Mouse (Mus musculus) CD4-positive, CD25-positive, alpha-beta regulatory T cell, adult 2 months (primary cell): ENCODE data around the gene Ly6g6e.
A peak's percentile ranks its signal among the peaks of the same experiment; 100 is the strongest.

Experiments
- DNase-seq: peaks from one replicate; pipeline ENCODE4 v3.0.0-alpha.2; 2012; ENCODE audit warnings: low read depth, low spot score

Ly6g6e gene

DNA sequence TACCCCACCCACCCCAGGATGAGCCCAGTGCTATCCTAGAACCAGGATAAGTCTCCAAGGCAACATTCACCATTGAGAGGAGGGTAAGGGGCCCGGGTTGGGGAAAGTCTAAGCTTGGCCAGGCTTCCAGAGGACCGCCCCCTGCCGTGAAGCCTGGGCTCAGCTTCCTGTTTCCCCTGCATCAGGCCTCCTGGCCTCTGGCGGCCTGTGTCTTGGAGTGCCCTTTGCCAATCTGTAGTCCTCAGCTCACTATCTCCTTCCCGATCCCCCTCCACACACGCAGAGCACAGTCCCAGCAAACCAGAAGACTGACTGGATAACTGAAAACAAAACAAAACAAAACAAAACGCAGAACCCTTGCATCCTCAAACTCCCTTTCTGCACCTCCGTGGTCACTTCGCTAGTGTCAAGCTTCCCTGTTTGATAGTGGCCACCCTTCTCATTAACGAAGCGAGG is 27.1 kb upstream of the Ly6g6e start, which contains the start of gene Clic1:
Gene Clic1, plus strand, starts transcription at position 406 of the 456 bp plus-strand sequence.
- DNase-seq: peak; percentile 61

DNA sequence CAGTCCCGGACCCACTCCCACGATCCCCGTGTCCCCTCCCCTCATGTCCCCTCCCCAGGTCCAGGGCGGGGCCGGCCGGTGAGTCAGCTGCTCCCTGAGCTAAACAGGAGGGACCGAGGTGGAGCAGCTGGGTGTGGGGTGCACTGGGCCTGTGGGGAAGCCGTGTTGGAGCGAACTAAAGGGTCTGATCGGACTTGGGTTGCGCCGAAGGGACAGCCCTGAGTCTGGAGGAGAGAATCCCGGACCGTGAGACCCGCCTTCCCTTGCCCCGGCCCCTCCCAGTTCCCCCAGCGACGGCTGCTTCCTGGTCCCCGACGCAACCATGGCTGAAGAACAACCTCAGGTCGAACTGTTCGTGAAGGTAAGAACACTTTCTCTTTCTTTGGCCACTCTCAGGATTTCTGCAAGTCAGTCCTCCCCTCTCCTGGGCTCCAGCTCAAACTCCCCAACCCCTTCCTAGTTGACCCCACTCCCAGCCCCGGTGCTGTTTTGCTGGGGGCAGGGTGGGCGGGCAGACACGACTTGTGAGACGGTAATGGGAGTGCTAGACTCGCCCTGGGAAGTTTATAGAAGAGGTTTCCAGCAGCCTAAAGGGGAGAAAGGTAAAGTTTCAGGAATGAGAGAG is 26.5 kb upstream of the Ly6g6e start:
- DNase-seq: peak; percentile 74

DNA sequence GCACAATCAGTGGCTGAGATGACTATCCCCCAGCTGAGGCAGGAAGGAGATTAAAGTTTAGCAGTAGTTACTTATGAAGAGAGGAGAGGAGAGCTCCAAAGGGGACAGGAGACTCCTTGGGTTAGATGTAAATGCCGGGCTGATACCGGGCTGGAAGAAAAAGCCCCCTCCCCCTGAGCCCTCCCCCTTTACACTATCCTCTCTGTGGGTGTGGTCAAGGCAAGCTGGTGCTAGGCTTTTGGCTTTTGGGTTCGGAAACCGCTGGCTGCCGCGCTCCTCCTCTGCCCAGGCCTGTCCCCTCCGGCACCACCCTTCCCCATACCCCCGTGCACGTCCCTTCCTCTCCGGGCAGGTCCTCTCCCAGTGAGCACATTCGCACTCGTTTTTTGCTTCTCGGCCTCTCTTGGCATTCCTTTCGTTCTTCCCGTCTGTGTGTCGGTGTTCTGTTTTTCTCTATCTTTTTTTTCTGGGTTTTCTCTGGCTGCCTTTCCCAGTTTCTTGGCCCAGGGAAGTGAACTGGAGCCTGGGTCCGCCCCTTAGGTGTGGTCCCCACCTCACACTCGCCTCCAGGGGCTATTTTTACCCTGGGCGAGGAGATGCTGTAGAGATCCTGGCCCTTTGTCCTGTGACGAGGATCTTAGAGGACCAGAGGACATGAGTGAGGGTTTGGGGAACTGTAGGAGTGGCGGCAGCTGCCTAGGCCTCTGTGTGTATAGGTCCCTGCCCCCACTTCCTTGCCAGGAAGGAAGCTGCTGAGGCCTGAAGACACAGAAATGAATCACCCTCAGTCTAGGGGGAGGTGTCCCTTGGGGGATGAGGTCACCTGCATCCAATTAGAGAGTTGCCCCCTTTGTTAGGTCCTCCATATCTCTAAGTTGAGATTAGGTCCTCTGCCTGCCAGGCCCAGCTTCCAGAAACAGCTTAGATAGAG is 25.3 kb upstream of the Ly6g6e start:
- peak; percentile 85 for DNase-seq

DNA sequence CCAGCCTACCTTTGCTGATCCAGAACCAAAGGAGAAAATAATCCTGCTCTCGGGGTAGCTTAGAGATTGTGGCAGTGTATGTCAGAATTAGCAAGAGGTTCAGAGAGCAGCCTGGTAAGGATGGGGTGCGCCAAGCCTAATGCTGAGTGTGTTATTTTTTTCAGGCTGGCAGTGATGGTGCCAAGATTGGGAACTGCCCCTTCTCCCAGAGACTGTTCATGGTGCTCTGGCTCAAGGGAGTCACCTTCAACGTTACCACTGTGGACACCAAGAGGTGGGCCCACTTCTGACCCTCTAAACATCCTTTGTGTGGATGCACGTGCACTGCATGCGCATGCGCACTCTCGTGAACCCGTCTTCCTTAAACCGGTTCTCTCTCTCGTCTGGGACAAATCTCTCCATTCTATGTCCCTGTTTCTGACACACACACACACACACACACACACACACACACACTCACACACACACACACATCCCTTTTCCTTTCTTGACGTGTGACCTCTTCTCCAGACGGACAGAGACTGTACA is 24.4 kb upstream of the Ly6g6e start:
- no peak for DNase-seq

DNA sequence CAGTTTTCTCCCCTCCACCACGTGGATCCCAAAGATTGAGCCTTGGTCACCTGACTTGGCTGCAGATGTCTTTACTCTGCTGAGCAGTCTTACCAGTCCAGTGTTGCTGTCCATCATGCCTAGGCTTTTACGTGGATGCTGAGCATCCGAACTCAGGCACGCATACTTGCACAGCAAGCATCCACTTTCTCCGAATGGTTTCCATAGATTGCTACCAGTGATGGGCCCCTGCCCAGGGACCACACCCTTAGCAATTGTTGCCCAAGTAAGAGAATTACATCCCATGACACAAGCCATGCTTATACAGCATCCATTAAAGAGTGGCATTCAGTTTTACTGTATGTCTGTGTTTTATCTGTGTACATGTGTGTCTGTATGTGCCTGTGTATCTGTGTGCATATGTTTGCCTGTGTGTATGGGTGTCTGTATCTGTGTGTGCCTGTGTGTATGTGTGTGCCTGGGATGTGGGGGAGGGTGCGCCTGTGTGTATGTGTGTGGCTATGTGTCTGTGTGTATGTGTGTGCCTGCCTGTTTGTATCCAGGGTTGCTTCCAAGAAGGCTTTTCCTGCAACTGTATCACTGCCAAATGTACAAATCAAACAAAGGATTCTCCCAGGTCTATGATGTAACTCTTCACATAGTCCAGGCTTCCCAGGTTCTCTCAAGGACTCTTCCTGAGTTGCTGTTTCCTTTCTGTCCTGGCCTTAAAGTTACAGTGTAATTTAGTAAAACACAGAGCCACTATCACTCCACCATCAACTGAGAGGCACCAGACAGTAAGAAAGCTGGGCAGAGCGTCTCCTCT is 20.8 kb upstream of the Ly6g6e start:
- no peak for DNase-seq

DNA sequence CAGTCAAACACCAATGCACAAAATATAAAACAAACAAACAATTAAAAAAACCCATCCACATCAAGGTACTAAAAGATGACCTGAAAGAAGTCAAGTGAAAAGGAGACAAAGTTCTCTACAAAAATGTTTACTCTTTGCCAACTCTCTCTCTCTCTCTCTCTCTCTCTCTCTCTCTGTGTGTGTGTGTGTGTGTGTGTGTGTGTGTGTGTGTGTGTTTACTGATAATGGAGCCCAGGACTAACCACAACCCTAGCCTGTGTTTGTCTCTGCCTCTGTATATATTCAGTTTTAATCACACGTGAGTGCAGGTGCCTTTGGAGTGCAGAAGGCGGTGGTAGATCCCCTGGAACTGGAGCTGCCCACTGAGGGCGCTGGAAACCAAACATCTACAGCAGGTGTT is 19.6 kb upstream of the Ly6g6e start:
- DNase-seq: no peak

DNA sequence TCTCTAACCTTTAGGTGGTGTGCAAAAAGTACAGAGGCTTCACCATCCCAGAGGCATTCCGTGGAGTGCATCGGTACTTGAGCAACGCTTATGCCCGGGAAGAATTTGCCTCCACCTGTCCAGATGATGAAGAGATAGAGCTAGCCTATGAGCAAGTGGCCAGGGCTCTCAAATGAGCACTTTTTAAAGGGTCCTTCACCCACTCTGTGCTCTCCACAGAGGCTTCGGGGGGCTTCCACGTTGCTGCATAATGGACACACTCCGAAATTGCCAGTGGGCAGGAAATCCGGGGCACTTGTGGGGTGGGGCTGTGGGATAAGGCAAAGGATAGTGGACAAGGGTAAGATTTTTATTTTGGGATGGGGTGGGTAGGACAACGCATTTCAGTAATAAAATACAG is 18.4 kb upstream of the Ly6g6e start:
- no peak for DNase-seq

DNA sequence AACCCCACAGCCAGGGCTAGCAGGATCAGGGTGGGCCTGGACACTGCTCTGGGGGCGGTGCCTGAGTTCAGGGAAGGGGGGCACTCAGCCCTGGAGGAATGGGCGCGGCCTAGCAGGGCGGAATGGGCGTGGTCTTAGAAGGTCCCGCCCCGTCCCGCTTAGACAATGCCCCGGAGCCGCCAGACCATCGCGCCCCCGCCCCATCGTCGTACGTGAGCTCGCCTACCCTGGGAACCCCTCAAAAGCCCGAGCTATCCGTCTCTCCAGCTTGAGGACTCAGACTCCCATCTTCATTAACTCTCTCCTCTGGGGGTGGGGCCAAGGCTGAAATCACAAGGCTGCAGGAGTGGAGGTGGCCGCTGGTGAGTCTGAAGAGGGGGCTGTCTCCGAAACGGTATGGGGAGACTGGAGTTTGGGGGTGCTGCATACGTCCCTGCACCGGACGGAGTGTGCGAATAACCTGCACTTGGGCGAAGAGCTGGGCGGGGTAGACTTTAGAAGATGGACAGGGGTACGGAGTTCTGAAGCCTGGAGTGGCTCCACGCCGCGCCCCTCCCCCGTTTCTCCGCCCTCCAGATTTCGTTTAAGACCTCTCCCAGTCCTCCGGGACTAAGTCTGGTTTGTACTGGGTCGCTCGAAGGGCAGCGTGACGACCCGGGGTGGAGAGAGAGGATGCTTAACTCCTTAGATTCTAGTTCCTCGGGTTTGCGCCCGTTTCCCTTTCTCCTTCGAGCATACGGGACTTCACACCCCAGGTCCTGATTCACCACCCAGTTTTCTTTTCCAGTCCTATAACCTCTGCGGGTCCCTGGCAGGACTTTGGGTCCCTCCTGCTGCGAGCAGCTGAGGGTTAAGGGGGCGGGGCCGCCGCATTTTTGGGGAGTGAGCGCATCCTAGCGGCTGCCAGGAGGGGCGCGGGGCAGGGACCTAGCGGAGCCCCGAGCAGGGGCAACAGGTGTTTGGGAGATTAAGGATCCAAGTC is 17.5 kb upstream of the Ly6g6e start, which contains the start of gene Ddah2:
Gene Ddah2, plus strand, starts transcription at position 125 of the 982 bp plus-strand sequence.
- DNase-seq: peak; percentile 90

DNA sequence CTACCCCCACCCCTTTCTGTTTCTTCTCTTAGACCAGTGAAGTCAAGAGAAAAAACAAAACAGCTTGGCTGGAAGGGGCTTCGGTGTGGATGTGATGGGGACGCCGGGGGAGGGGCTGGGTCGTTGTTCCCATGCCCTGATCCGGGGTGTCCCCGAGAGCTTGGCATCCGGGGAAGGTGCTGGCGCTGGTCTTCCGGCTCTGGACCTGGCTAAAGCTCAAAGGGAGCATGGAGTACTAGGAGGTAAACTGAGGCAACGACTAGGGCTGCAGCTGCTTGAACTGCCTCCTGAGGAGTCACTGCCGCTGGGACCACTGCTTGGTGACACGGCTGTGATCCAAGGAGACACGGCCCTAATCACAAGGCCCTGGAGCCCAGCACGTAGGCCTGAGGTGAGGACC is 16.6 kb upstream of the Ly6g6e start:
- DNase-seq: no peak

DNA sequence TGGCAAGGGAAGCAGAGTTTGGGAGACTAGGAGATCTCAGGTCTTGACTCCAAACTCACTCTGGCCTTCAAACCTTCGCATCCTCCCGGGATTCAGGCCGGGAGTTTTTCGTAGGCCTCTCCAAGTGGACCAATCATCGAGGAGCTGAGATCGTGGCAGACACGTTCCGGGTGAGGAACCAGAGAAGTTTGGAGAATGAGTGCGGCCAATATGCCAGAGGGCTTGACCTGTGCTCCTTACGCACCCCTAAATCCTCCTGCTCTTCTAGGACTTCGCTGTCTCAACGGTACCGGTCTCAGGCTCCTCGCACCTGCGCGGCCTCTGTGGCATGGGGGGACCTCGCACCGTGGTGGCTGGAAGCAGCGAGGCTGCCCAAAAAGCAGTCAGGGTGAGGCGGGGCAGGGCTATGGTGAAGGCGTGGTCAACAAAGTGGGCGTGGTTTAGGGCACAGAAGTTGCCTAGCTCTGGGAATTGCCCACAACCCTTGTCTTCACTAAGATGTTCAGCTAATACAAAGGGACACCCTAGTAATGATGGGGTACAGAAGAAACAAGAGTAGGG is 15.9 kb upstream of the Ly6g6e start:
- no peak for DNase-seq

DNA sequence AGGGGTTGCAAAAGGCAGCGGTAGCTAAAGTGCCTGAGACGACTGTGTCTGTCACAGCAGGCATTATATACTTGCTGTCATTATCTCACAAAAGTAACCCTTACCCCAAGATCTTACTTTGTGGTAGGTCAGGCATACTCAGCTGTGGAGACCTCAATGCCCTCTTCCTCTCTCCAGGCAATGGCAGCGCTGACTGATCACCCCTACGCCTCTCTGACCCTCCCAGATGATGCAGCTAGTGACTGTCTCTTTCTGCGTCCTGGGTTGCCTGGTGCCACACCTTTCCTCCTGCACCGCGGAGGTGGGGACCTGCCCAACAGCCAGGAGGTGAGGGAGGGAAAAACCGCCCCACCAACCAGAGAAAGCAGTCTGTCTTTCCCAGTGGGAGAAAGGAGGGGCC is 15.4 kb upstream of the Ly6g6e start:
- DNase-seq: no peak

DNA sequence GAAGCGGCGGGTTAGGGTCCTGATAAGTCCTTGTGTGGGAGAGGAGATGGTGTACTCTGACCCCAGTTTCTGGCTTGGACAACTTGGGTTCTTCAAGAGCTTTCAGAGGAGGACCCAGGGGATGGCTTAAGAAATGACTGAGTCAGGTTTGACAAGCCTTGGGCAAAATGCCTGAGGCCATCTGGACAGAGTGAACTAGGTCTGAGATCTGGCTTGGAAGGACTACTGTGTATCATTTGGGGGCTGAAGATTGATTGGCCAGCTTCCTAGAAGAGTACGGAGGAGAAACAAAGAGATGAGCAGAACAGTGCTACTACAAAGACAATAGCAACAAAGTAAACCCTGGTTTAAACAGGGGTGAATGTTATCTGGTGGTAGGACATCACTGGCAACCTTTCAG is 13.2 kb upstream of the Ly6g6e start:
- no peak for DNase-seq

DNA sequence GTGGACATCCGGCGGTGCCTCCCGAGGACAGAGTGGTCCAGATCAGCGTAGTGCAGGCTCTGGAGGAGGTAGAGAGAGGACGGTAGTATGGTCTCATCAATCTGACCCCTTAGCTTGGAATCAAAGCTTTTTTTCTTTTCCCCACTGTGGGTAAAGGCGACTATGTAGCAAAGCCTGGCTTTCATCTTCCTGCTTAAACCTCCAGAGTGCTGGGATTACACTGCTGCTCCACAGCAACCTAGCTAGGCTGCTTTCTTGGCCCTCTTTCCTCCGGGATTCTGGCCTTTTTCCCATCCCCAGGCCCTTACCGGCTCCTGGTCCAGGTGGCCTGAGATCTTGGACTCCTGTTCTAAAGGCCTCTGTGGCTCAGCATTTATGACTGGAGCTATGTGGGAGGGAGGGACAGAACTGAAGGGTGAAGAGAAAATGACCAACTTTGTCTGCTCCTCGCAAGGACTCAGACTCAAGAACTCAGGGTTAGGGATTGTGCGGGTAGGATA is 12.3 kb upstream of the Ly6g6e start:
- DNase-seq: no peak

DNA sequence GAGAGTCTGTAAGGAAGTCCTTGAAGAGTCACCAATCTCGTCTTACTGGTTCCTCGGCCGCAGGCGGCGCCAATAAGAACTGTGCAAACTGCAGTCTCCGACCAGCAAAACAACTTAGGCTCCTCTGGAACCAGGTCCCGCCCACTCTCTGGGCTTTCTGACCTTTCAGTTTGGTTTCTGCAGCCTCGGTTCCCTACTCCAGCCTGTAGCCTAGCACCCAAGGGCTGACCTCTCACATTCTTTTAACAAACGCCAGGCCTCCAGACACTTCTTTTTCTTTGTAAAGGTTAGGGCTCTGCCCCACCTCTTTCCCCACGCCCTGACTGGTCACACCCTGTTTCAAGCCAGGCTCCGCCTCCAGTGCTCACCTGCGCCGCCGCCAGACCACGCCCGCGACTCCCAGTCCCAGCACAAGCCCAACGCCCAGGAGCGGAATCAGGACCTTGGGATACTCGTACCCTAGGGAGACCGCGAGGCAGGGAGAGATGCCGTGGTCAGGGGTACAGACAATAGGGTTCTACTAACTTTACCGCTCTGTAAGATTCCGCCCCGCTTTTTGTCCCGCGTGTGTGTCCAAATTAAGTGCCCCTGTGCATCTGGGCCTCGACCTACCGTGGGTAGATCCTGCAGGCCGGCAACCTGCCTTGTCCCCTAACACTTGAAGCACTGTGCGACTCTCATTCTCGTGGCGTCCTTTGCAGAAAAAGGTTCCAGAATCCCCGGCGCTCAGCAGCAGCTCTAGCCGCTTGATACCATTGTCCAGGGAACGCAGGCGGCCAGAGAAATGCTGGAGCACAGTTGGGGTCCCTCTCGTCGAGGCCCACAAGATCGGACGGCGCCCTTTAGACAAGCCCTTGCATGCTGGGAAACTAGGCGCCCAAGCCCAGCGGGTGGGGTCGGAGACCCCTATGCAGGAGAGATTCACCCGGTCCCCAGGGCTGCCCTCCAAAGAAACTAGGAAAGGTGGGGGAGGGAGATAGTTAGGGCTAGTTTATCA is 11.5 kb upstream of the Ly6g6e start, which contains the start of gene Ly6g6c:
Gene Ly6g6c, plus strand, starts transcription at position 438 of the 997 bp plus-strand sequence.
- DNase-seq: peak; percentile 54

DNA sequence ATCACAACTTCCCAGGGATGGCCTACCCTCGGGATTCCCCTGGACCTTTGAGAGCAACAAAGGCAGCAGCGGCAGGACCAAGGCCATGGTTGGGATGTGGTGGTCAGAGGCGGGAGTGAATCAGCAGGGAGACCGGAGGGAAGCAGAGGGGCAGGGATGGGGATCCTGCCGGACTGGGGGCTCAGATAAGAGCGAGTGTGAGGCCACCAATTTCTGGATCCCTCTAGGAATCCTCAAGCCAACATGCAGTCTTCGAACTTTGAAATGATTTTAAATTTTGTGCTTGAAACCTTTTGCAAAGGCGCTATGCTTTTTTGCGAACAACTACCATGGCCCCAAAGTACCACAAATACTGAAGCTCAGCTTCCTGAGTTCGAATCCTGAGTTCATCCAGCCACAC is 10.6 kb upstream of the Ly6g6e start, which contains the start of gene Mpig6b:
Gene Mpig6b, minus strand, starts transcription at position 101 of the 400 bp plus-strand sequence.
- no peak for DNase-seq

DNA sequence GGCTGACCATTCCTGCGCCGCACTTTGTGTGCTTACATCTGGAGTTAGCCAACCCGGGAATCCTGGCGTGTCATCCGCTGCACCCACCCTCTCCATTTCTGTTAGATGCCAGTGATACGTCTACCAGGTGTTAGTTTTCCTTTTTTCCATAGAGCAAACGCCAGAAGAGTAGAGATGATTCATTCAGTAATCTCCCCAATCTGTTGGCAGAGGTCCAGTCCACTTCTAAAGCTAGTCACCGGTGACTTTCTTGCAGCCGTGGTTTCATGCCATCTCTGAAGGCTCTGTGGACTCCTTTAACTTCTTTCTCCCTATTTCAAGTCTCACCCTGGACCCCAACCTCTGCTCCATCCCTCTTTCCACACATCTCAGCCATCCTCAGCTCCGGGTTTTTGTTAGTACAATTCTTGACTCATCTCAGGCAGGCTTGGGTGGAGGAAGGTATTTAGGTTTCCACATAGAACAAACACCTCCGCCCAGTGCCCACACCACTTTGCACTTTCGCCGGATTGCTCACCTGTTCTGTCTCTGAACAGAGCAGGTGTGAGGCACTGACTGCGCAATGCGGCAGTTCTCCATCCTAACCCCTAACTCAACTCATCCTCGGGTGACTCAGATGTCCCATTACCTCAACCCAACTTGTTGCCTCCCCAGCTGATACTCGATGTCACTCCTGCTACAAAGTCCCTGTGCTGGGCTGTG is 8.3 kb upstream of the Ly6g6e start:
- DNase-seq: no peak

DNA sequence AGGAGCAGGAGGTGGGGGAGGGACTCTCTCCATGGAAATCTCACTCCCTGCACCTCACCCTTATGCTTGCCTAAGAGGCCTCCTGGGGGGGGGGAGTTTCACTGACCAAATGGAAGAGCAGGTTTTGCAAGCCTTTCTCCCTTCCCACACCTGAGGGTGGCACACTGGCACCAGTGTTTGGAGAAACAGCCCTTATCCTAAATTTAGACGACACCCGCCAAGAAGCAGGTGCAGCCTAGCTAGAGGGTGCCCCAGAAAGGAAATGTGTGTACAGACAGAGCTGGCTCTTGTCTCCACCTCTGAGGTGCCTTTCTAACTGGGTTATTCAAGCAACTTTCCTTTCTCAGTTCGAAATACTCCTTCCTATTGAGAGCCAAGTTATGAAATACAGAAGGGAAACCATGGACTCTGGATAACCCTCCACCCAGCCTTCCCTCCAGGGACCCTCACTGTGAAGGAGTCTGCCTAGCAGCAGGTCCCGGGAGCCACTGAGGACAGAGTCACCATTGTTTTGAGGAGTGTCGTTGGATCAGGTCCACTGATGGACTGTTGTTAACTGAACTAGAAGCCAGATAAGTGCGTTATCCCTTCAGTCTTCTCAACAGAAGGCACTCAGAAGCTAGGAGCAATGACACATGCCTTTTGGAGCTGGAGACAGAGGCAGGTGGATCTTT is 6.0 kb upstream of the Ly6g6e start:
- DNase-seq: no peak
